Mouse (Mus musculus) E14TG2a.4 (cell line): Measurements from ENCODE around the gene Hpf1.
A peak's percentile ranks its signal among the peaks of the same experiment; 100 is the strongest.

ENCODE experiments used
- H3K27me3 ChIP-seq: 2 replicates; pipeline ENCODE4 v1.6.1; 2014; ENCODE audit warnings: low read length, control low read depth; ENCODE audit not compliant: insufficient read depth
- H3K36me3 ChIP-seq: 2 replicates; pipeline ENCODE4 v1.6.1; 2014; ENCODE audit warnings: low read length, control low read depth; ENCODE audit not compliant: insufficient read depth
- H3K4me1 ChIP-seq: replicated peaks from 2 replicates; pipeline ENCODE4 v1.6.1; 2014; ENCODE audit warnings: low read depth, low read length, control low read depth
- H3K4me3 ChIP-seq: replicated peaks from 2 replicates; pipeline ENCODE4 v1.5.1; 2014; ENCODE audit warnings: mild to moderate bottlenecking, low read length
- H3K9me3 ChIP-seq: 2 replicates; pipeline ENCODE4 v1.6.1; 2014; ENCODE audit warnings: low read length, control low read depth
- CTCF ChIP-seq: conservative IDR thresholded peaks from 2 replicates; pipeline ENCODE4 v1.5.1; 2014; ENCODE audit warnings: low read length
- NANOG ChIP-seq: IDR thresholded peaks from 2 replicates; pipeline ENCODE4 v1.6.1; 2014; ENCODE audit warnings: borderline replicate concordance, low read length, mixed read lengths
- POU5F1 ChIP-seq: IDR thresholded peaks from 2 replicates; pipeline ENCODE4 v1.6.1; 2014; ENCODE audit warnings: low read length, borderline replicate concordance

The Hpf1 gene

DNA sequence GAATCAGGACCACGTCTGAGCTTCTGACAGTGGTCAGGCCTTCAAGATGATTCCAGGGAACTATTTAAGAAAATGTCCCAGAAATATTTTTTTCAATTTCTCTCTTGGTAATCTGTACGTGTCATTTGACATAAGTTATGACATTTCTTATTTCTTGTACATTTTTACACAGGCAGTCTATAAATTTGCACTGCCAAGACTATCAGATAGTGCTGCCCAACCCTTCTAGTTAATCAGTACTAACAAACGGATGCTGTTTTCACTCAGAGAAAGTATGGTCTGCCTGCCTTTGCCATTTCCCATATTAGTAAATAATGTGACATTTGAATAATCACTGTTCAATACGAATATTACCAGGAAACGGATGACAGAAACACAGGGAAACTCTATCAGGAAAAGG, 62.6 kb downstream of the Hpf1 start:
- Histone ChIP-seq H3K4me1 (peaks cover 26% of the 10 kb centered on the region), H3K36me3 (no peaks in the 10 kb centered on the region), H3K4me3 (no peak overlapping the region), H3K27me3 (no peaks in the 10 kb centered on the region), H3K9me3 (peaks cover 8% of the 10 kb centered on the region)
- no peak for TF ChIP-seq CTCF
- no peak for TF ChIP-seq POU5F1
- TF ChIP-seq NANOG: no peak

DNA sequence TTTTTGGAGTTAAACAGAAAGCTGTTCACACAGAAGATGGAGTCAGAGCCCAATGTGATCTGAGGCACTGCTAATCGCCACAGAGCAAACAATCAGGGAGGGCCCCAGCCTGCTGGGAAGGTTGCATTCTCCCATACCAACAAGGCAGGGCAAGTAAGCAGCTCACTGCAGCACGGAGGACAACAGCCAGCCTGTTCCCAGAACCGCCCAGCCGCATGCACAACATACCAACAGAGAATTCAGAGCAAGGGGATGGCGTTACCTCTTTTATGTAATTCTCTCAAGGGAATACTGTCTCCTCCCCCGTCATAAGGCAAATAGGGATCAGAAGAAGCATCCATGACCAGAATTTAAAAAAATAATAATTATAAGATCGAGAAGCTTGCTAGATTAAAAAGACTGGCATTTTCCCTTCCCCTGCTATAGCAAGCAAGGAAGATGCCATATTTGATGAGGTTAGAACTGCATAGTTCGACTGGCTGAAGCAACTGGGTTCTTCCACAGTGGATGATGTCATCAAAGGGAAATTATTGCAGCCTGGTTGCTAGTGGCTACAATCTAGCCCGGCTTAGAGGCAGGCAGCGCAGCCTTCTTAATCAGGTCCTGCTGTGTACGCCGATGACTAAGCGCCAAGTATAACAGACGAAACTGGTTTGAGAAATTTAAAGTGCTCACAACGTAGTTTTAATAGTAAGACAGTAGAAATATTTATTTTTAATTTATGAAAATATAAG, 64.2 kb downstream of the Hpf1 start:
- H3K9me3 ChIP-seq: peaks cover 8% of the 10 kb centered on the region
- peak overlapping the region; percentile 58 for H3K4me3 ChIP-seq
- TF ChIP-seq CTCF: no peak
- TF ChIP-seq POU5F1: no peak
- TF ChIP-seq NANOG: no peak
- H3K4me1 ChIP-seq: peaks cover 31% of the 10 kb centered on the region
- H3K36me3 ChIP-seq: no peaks in the 10 kb centered on the region
- no peaks in the 10 kb centered on the region for H3K27me3 ChIP-seq

DNA sequence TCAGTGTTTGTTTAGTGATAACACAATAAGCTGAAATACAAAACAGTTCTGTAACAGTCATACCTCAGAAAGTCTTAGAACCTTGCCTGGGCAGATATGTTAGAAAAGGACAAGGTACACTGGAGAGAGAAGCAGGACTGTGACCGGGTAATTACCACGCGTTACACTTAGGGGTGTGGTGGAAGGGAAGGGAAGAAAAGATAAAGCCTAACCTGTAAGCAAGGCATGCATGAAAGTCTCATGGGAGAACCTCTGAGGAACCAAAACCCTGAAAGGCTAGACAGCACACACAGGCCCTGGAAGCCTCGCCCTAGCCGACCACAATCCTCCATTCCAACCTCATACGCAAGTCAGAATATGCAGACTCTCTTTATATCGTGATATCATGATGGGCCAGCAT, 66.6 kb downstream of the Hpf1 start:
- Histone ChIP-seq H3K4me1 (peaks cover 33% of the 10 kb centered on the region), H3K27me3 (no peaks in the 10 kb centered on the region), H3K36me3 (no peaks in the 10 kb centered on the region), H3K9me3 (peaks cover 8% of the 10 kb centered on the region), H3K4me3 (no peak overlapping the region)
- TF ChIP-seq CTCF: no peak
- TF ChIP-seq NANOG: no peak
